Mouse (Mus musculus): ENCODE data around the gene Tbx4.

GRCm38 (mm10) chr11:85840031-85840802 lies 46.0 kb upstream of the Tbx4 start:
- no peak for TF ChIP-seq CTCF (IDR thresholded peaks at IDR 0.05; ENCODE audit: low read depth)
- no peak for TF ChIP-seq EP300 (optimal IDR thresholded peaks at IDR 0.05)
